Mouse (Mus musculus): ENCODE results near the gene Arhgef2. TPM values are rescaled to one million over a fixed set of nuclear protein-coding genes. Genes with fewer than 3 reads are reported as not detected.

The Arhgef2 gene
- polyA plus RNA-seq, 1 experiment, result 154 TPM

- Histone ChIP-seq H3K4me1 (ENCODE audit: control insufficient read depth, insufficient read depth, low read length) (peaks cover 48% of the 10 kb centered on the region), H3K4me3 (ENCODE audit: insufficient read depth, low read length) (no peak overlapping the region), H3K27ac (ENCODE audit: insufficient read depth, low read depth, low read length) (no peak overlapping the region)
- TF ChIP-seq POLR2A (IDR thresholded peaks at IDR 0.05; ENCODE audit: borderline replicate concordance, low read depth, low read length) (no peak), CTCF (IDR thresholded peaks at IDR 0.05; ENCODE audit: low read depth, low read length) (no peak)
These were observed 43.4 kb downstream of the Arhgef2 start for GRCm38 (mm10) chr3:88649186-88649585.

GRCm38 (mm10) chr3:88649967-88650366, 44.2 kb downstream of the Arhgef2 start:
- Histone ChIP-seq H3K4me3 (ENCODE audit: insufficient read depth, low read length) (no peak overlapping the region), H3K4me1 (ENCODE audit: control insufficient read depth, insufficient read depth, low read length) (peaks cover 54% of the 10 kb centered on the region), H3K27ac (ENCODE audit: insufficient read depth, low read depth, low read length) (no peak overlapping the region)
- TF ChIP-seq CTCF (IDR thresholded peaks at IDR 0.05; ENCODE audit: low read depth, low read length), result no peak

- H3K4me1 ChIP-seq (ENCODE audit: control insufficient read depth, insufficient read depth, low read length), result peaks cover 58% of the 10 kb centered on the region
- TF ChIP-seq CTCF (IDR thresholded peaks at IDR 0.05; ENCODE audit: low read depth, low read length), result no peak
- no peak for TF ChIP-seq POLR2A (IDR thresholded peaks at IDR 0.05; ENCODE audit: borderline replicate concordance, low read depth, low read length)
- H3K27ac ChIP-seq (ENCODE audit: insufficient read depth, low read depth, low read length), result no peak overlapping the region
- H3K4me3 ChIP-seq (ENCODE audit: insufficient read depth, low read length), result no peak overlapping the region
These were observed 45.1 kb downstream of the Arhgef2 start for GRCm38 (mm10) chr3:88650713-88651504.

- H3K4me3 ChIP-seq (ENCODE audit: insufficient read depth, low read length), result no peak overlapping the region
- peaks cover 53% of the 10 kb centered on the region for H3K4me1 ChIP-seq (ENCODE audit: control insufficient read depth, insufficient read depth, low read length)
- no peak overlapping the region for H3K27ac ChIP-seq (ENCODE audit: insufficient read depth, low read depth, low read length)
These were observed 46.2 kb downstream of the Arhgef2 start for GRCm38 (mm10) chr3:88651669-88652618.

GRCm38 (mm10) chr3:88652846-88653515, 47.2 kb downstream of the Arhgef2 start, which contains the start of gene Rxfp4:
TSS of gene Rxfp4 (minus strand) at chr3:88653142.
- no peak within 1 kb of the TSS for H3K4me3 ChIP-seq (ENCODE audit: insufficient read depth, low read length)
- TF ChIP-seq CTCF (IDR thresholded peaks at IDR 0.05; ENCODE audit: low read depth, low read length) (no peak), POLR2A (IDR thresholded peaks at IDR 0.05; ENCODE audit: borderline replicate concordance, low read depth, low read length) (no peak)
- H3K4me1 ChIP-seq (ENCODE audit: control insufficient read depth, insufficient read depth, low read length), result peaks cover 43% of the 10 kb centered on the region
- no peak within 1 kb of the TSS for H3K27ac ChIP-seq (ENCODE audit: insufficient read depth, low read depth, low read length)

More at GRCm38 (mm10) chr3:88651669-88652618, 46.2 kb downstream of the Arhgef2 start:
- no peak for TF ChIP-seq CTCF (IDR thresholded peaks at IDR 0.05; ENCODE audit: low read depth, low read length)

- TF ChIP-seq POLR2A (IDR thresholded peaks at IDR 0.05; ENCODE audit: borderline replicate concordance, low read depth, low read length) (no peak), CTCF (IDR thresholded peaks at IDR 0.05; ENCODE audit: low read depth, low read length) (no peak)
- peaks cover 36% of the 10 kb centered on the region for H3K4me1 ChIP-seq (ENCODE audit: control insufficient read depth, insufficient read depth, low read length)
- no peak overlapping the region for H3K27ac ChIP-seq (ENCODE audit: insufficient read depth, low read depth, low read length)
- no peak overlapping the region for H3K4me3 ChIP-seq (ENCODE audit: insufficient read depth, low read length)
These were observed 48.0 kb downstream of the Arhgef2 start for GRCm38 (mm10) chr3:88653516-88654370.

- peaks cover 28% of the 10 kb centered on the region for H3K4me1 ChIP-seq (ENCODE audit: control insufficient read depth, insufficient read depth, low read length)
- no peak overlapping the region for H3K27ac ChIP-seq (ENCODE audit: insufficient read depth, low read depth, low read length)
- no peak overlapping the region for H3K4me3 ChIP-seq (ENCODE audit: insufficient read depth, low read length)
- no peak for TF ChIP-seq CTCF (IDR thresholded peaks at IDR 0.05; ENCODE audit: low read depth, low read length)
- no peak for TF ChIP-seq POLR2A (IDR thresholded peaks at IDR 0.05; ENCODE audit: borderline replicate concordance, low read depth, low read length)
These were observed 48.9 kb downstream of the Arhgef2 start for GRCm38 (mm10) chr3:88654621-88655020.

GRCm38 (mm10) chr3:88655619-88656018, 49.9 kb downstream of the Arhgef2 start:
- Histone ChIP-seq H3K27ac (ENCODE audit: insufficient read depth, low read depth, low read length) (no peak overlapping the region), H3K4me1 (ENCODE audit: control insufficient read depth, insufficient read depth, low read length) (peaks cover 24% of the 10 kb centered on the region), H3K4me3 (ENCODE audit: insufficient read depth, low read length) (no peak overlapping the region)
- TF ChIP-seq POLR2A (IDR thresholded peaks at IDR 0.05; ENCODE audit: borderline replicate concordance, low read depth, low read length), result no peak
- TF ChIP-seq CTCF (IDR thresholded peaks at IDR 0.05; ENCODE audit: low read depth, low read length), result no peak
